Mouse (Mus musculus) lung, adult 2 months (tissue): Measurements from ENCODE around the gene Pacrg.

Experiments used
- CTCF ChIP-seq: fragments of 200-500 bp; IDR thresholded peaks from 2 replicates; pipeline ENCODE4 v1.5.1; 2011; ENCODE audit warnings: mild to moderate bottlenecking, low read length, control low read depth; ENCODE audit not compliant: insufficient read depth
- POLR2A ChIP-seq: fragments of 200-500 bp; IDR thresholded peaks from 2 replicates; pipeline ENCODE4 v1.6.1; 2011; ENCODE audit warnings: low read depth, mild to moderate bottlenecking, control low read depth, low read length, borderline replicate concordance; ENCODE audit errors: extremely low read depth

DNA sequence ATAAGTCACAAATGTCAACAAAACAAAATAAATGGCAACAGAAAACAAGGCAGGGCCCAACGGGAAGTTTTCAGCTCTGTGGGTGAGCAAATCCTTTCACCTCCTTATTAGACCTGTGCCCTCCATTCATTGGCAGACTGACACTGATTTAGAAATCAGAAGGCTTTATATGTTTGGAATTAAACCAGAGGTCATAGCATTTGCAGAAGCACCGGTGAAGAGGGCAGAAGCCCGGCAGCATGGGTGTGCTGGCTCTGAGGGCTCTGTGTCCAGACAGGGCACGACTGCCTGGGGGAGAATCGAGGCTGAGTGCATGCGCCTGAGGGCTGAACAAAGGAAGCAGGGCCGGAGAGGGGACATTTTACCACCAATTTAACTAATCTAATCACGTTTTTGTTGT is 344.5 kb downstream of the Pacrg start:
- TF ChIP-seq POLR2A (no peak), CTCF (no peak)
